Mouse (Mus musculus): ENCODE results near the gene Trappc4. TPM values are rescaled to one million over a fixed set of nuclear protein-coding genes. Genes with fewer than 3 reads are reported as not detected.
A peak's percentile ranks its signal among the peaks of the same experiment; 100 is the strongest.

The Trappc4 gene
- polyA plus RNA-seq, 2 experiments: 26.6 to 44.4 TPM

- Histone ChIP-seq H3K27me3 (ENCODE audit: control insufficient read depth, insufficient read depth, low read length) (no peaks in the 10 kb centered on the region), H3K36me3 (replicated peaks; ENCODE audit: control insufficient read depth, insufficient read depth, low read depth) (peaks cover 19% of the 10 kb centered on the region), H3K9me3 (ENCODE audit: control insufficient read depth, low read length) (no peaks in the 10 kb centered on the region), H3K27ac (peak overlapping the region; percentile 28), H3K4me1 (replicated peaks; ENCODE audit: control insufficient read depth in 2 of 2, insufficient read depth in 2 of 2, low read length in 1 of 2) (peaks cover 3 to 17% of the 10 kb centered on the region in 2 experiments; a peak in 3 of 4 replicates), H3K4me2 (ENCODE audit: low read depth) (peak overlapping the region; percentile 83), H3K4me3 (ENCODE audit: insufficient read depth in 1 of 2, low read depth in 2 of 2, low read length in 2 of 2) (peak overlapping the region; percentile 61 to 63), H3K9ac (replicated peaks) (peak overlapping the region; percentile 85)
- TF ChIP-seq CTCF (IDR thresholded peaks at IDR 0.05; ENCODE audit: low read depth) (no peak), EP300 (IDR thresholded peaks at IDR 0.05; ENCODE audit: low read depth) (no peak)
- ATAC-seq (ENCODE audit: insufficient read depth): no peak
- DNase-seq (ENCODE audit: low read depth in 3 of 3, low spot score in 3 of 3): no peak
- 48% methylated on average over 4 of the region's 4 CpGs for WGBS (ENCODE audit: insufficient replicate concordance)
These were observed 9.3 kb downstream of the Trappc4 start for GRCm38 (mm10) chr9:44398087-44398486.

GRCm38 (mm10) chr9:44396684-44397411 is 10.6 kb downstream of the Trappc4 start, which contains the start of gene Slc37a4:
Gene Slc37a4 (plus strand): TSS chr9:44396852.
- Histone ChIP-seq H3K4me2 (ENCODE audit: low read depth) (peak within 1 kb of the TSS; percentile 83), H3K4me3 (ENCODE audit: insufficient read depth in 1 of 2, low read depth in 2 of 2, low read length in 2 of 2) (peak within 1 kb of the TSS; percentile 61 to 63), H3K9me3 (ENCODE audit: control insufficient read depth, low read length) (no peaks in the 10 kb centered on the region), H3K27me3 (ENCODE audit: control insufficient read depth, insufficient read depth, low read length) (no peaks in the 10 kb centered on the region), H3K4me1 (replicated peaks; ENCODE audit: control insufficient read depth in 2 of 2, insufficient read depth in 2 of 2, low read length in 1 of 2) (peaks cover 3 to 17% of the 10 kb centered on the region in 2 experiments; a peak in 3 of 4 replicates), H3K9ac (replicated peaks) (peak within 1 kb of the TSS; percentile 85), H3K27ac (peak within 1 kb of the TSS; percentile 55), H3K36me3 (replicated peaks; ENCODE audit: control insufficient read depth, insufficient read depth, low read depth) (peaks cover 9% of the 10 kb centered on the region)
- peak; percentile 95 to 99 (median 96) for DNase-seq (ENCODE audit: low read depth in 3 of 3, low spot score in 3 of 3)
- TF ChIP-seq EP300 (IDR thresholded peaks at IDR 0.05; ENCODE audit: low read depth) (no peak), CTCF (IDR thresholded peaks at IDR 0.05; ENCODE audit: low read depth) (peak; percentile 45)
- WGBS (ENCODE audit: insufficient replicate concordance): under 1% methylated on average over 43 of the region's 43 CpGs
- peak; percentile 98 for ATAC-seq (ENCODE audit: insufficient read depth)

GRCm38 (mm10) chr9:44391466-44391865 is 15.9 kb downstream of the Trappc4 start:
- Histone ChIP-seq H3K27me3 (ENCODE audit: control insufficient read depth, insufficient read depth, low read length) (no peaks in the 10 kb centered on the region), H3K4me2 (ENCODE audit: low read depth) (no peak overlapping the region), H3K4me1 (replicated peaks; ENCODE audit: control insufficient read depth in 2 of 2, insufficient read depth in 2 of 2, low read length in 1 of 2) (peaks cover 0 to 6% of the 10 kb centered on the region in 2 experiments; a peak in 2 of 4 replicates), H3K4me3 (ENCODE audit: insufficient read depth in 1 of 2, low read depth in 2 of 2, low read length in 2 of 2) (no peak overlapping the region), H3K9ac (replicated peaks) (no peak overlapping the region), H3K27ac (no peak overlapping the region), H3K36me3 (replicated peaks; ENCODE audit: control insufficient read depth, insufficient read depth, low read depth) (peaks cover 19% of the 10 kb centered on the region), H3K9me3 (ENCODE audit: control insufficient read depth, low read length) (no peaks in the 10 kb centered on the region)
- WGBS (ENCODE audit: insufficient replicate concordance): 24% methylated on average over 4 of the region's 4 CpGs
- DNase-seq (ENCODE audit: low read depth in 3 of 3, low spot score in 3 of 3): no peak
- peak; percentile 41; the same call in 1 of the 2 replicates for ATAC-seq (ENCODE audit: insufficient read depth)
- TF ChIP-seq EP300 (IDR thresholded peaks at IDR 0.05; ENCODE audit: low read depth) (no peak), CTCF (IDR thresholded peaks at IDR 0.05; ENCODE audit: low read depth) (peak; percentile 94)

GRCm38 (mm10) chr9:44389273-44389672 is 18.1 kb downstream of the Trappc4 start:
- 50% methylated on average over 8 of the region's 8 CpGs for WGBS (ENCODE audit: insufficient replicate concordance)
- TF ChIP-seq CTCF (IDR thresholded peaks at IDR 0.05; ENCODE audit: low read depth): peak; percentile 91
- TF ChIP-seq EP300 (IDR thresholded peaks at IDR 0.05; ENCODE audit: low read depth): no peak
- Histone ChIP-seq H3K9ac (replicated peaks) (no peak overlapping the region), H3K36me3 (replicated peaks; ENCODE audit: control insufficient read depth, insufficient read depth, low read depth) (peaks cover 38% of the 10 kb centered on the region), H3K4me1 (replicated peaks; ENCODE audit: control insufficient read depth in 2 of 2, insufficient read depth in 2 of 2, low read length in 1 of 2) (no peaks in the 10 kb centered on the region), H3K9me3 (ENCODE audit: control insufficient read depth, low read length) (no peaks in the 10 kb centered on the region), H3K27me3 (ENCODE audit: control insufficient read depth, insufficient read depth, low read length) (no peaks in the 10 kb centered on the region), H3K4me3 (ENCODE audit: insufficient read depth in 1 of 2, low read depth in 2 of 2, low read length in 2 of 2) (no peak overlapping the region), H3K27ac (no peak overlapping the region), H3K4me2 (ENCODE audit: low read depth) (no peak overlapping the region)
- no peak for ATAC-seq (ENCODE audit: insufficient read depth)
- DNase-seq (ENCODE audit: low read depth in 3 of 3, low spot score in 3 of 3): no peak

- no peaks in the 10 kb centered on the region for H3K4me1 ChIP-seq (replicated peaks; ENCODE audit: control insufficient read depth in 2 of 2, insufficient read depth in 2 of 2, low read length in 1 of 2)
- H3K27ac ChIP-seq: no peak overlapping the region
- no peak overlapping the region for H3K4me3 ChIP-seq (ENCODE audit: insufficient read depth in 1 of 2, low read depth in 2 of 2, low read length in 2 of 2)
- ATAC-seq (ENCODE audit: insufficient read depth) (no peak), DNase-seq (ENCODE audit: low read depth in 3 of 3, low spot score in 3 of 3) (no peak)
- no peaks in the 10 kb centered on the region for H3K27me3 ChIP-seq (ENCODE audit: control insufficient read depth, insufficient read depth, low read length)
- no peak for TF ChIP-seq EP300 (IDR thresholded peaks at IDR 0.05; ENCODE audit: low read depth)
- no peak for TF ChIP-seq CTCF (IDR thresholded peaks at IDR 0.05; ENCODE audit: low read depth)
- 69% methylated on average over 3 of the region's 3 CpGs for WGBS (ENCODE audit: insufficient replicate concordance)
- H3K36me3 ChIP-seq (replicated peaks; ENCODE audit: control insufficient read depth, insufficient read depth, low read depth): peaks cover 51% of the 10 kb centered on the region
- no peak overlapping the region for H3K9ac ChIP-seq (replicated peaks)
- no peak overlapping the region for H3K4me2 ChIP-seq (ENCODE audit: low read depth)
- H3K9me3 ChIP-seq (ENCODE audit: control insufficient read depth, low read length): no peaks in the 10 kb centered on the region
These were observed 20.2 kb downstream of the Trappc4 start for GRCm38 (mm10) chr9:44387221-44387620.

Data from liver, embryonic 14.5 days (tissue).